Mouse (Mus musculus) gastrocnemius, postnatal 10 days (tissue): ENCODE data around the gene Plin3. TPM values are rescaled to one million over a fixed set of nuclear protein-coding genes. Genes with fewer than 3 reads are reported as not detected.

Experiments used
- DNase-seq: peaks from one replicate; pipeline ENCODE4 v3.0.0; 2021; ENCODE audit warnings: mixed read lengths
- long read RNA-seq, 2 experiments: library from polyadenylated mRNA; stranded (forward); transcript quantifications; one replicate each; pipeline ENCODE4 v2.0.0; 2021
- total RNA-seq, 2 experiments: library from RNA; stranded (reverse); gene quantifications; 2 replicates each; pipeline ENCODE4 v1.2.3; 2021

Plin3 gene
- total RNA-seq: 10 to 100 TPM; 37.2 to 41.7 TPM
- long read RNA-seq, experiment 1, transcript Plin3-201 (8 exons, 3,645 nt): major isoform, 32 of 40 reads
- long read RNA-seq, experiment 1, partial matches to known transcripts: 7 of 40 reads
- long read RNA-seq, experiment 1, other reads (novel, unspliced or antisense): 1 of 40 reads
- long read RNA-seq, experiment 2, transcript Plin3-201 (8 exons, 3,645 nt): major isoform, 34 of 52 reads
- long read RNA-seq, experiment 2, partial matches to known transcripts: 15 of 52 reads
- long read RNA-seq, experiment 2, other reads (novel, unspliced or antisense): 3 of 52 reads

DNA sequence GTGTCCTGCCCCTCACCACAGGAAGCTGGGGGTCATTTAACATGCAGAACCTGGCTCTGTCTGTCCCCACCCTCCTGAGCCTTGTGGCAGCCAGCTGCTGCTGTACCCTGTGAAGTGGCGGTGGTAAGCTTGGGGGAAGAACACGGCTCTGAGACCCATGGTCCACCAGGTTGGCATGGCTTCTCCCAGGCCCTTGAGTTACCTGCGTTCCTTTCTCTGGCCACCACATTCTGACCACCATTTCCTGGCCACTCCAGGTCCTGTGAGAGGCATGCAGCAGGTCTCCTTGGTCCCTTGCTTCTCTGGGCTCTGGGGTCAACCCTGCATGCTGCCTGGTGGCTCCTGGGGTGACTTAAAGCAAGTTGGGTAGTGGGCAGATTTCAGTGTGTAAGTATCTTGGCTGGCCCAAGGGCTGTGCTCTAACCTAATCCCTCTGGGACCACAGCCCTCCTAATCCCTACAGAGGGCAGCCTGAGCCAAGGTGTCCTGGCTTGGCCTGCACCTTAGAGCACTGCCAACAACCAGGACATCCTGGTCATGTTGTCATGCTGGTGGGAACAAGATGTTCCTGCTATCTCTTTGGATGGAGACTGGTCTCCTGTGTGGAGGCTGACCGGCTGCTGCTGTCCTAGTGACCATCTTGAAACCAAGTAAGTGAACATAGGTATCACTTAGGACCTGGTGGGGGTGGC lies at the start of gene Plin3:
Plin3 (minus strand) TSS at position 343 of the 692 bp plus-strand sequence.
- DNase-seq: no peak

DNA sequence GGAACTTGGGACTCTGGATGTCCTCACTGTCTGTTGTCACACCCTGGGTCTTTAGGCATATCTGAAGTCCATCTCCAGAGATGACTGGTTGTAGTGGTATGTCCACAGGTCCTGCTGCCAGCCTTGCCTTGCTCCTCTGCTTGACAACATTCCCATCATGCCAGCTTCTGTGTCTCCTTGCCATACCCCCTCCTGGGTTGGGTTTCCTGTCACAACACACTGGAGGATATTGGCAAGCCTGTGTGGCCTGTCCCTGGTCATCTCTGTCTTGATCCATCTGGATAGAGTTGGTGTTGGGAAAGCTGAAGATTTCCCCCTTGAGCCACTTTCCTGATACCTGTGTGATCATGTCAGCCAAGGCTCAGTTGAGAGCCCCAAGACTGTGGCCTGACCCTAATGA lies 48.0 kb upstream of the Plin3 start:
- no peak for DNase-seq

DNA sequence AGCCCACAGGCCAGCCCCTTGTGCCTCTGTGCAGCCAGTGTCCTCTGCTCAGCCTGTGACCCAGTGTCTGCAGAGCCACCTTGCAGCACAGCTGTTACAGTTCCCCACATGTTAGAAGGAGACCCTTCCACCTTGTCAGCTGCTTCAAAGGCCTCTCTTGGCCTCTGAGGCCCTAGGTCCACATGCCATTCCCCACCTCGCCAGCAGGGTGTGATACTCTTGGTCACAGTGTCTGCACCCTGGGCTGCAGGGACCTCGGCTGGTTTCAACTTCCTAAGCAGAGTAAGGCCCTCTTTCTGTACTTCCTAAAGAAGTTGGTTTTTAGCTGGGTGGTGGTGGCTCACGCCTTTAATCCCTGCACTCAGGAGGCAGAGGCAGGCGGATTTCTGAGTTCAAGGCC lies 46.2 kb upstream of the Plin3 start:
- peak; percentile 49 for DNase-seq

GRCm38 (mm10) chr17:56337791-56338190 lies 45.1 kb upstream of the Plin3 start:
- DNase-seq: no peak

DNA sequence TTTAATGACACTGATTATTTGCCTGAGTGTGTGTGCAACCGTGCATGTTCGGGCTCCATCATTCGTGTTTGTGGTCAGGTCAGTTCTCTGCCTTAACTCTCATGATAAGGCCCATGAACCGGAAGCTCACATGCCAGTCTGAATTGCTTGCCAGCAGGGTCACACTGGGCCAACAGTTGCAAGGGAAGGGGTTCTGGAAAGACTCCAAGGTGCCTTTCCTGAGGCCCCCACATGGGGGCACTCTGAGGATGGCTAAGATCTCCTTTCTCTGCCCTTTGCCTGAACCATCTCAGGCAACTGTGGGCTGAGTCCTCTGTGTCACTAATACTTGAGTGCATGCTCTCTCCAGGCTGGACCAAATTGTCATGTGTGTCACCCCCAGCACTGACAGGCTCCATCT lies 44.5 kb upstream of the Plin3 start:
- peak; percentile 60 for DNase-seq

DNA sequence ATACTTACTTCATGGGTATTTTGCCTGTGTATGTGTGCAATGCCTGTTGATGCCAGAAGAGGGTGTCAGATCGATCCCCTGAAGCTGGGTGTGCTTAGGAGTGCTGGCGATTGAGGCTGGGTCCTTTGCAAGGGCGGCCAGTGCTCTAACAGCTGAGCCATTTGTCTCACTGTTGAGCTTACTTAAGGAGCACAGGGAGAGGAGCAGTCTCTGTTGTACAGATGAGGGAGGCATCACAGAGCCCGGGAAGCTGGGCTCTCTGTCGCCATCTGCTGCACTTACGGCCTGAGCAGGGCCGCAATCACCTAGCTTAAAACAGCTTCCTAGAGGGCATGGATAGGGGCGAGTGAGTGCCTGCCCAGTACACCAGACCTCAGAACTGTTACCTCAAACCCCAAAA lies 40.3 kb upstream of the Plin3 start:
- DNase-seq: no peak

DNA sequence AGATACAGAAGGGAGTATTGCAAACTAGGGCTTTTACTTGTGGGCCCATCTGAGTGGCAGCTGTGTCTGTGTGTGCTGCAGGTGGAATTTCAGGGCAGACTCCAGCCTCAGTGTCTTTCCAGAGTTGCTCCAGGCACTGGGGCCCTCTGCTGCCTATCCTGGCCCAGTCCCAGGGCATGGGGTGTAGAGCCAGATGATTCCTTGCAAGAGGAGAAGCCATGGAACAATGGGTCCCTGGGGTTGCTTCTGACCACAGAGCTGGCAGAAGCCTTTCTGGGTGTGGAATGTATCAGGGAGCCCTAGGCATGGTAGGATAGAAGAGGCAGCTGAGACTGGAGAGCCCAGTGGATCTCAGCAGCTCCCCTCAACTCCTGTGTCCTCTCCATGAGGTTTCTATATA lies 38.6 kb upstream of the Plin3 start:
- DNase-seq: peak; percentile 35

DNA sequence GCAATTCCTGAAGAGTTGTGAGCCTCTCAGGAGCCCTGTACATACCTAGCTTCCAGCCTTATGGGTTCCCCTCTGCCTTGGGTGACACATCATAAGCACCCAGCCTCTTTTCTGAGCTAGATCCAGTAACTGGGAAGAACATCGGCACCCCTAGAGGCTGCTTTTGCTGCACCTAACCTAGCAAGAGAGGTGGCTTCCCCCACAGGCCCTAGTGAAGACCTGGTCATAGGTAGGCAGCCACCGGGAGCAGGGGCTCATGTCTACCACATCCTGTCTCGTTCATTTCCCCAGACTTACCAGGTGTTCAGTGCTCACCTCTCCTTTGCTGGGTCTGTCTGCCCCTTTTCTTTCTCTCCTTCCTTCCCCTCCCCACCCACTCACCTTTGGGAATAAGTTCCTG lies 37.7 kb upstream of the Plin3 start:
- DNase-seq: no peak

GRCm38 (mm10) chr17:56329267-56329666 lies 36.6 kb upstream of the Plin3 start:
- DNase-seq: no peak

DNA sequence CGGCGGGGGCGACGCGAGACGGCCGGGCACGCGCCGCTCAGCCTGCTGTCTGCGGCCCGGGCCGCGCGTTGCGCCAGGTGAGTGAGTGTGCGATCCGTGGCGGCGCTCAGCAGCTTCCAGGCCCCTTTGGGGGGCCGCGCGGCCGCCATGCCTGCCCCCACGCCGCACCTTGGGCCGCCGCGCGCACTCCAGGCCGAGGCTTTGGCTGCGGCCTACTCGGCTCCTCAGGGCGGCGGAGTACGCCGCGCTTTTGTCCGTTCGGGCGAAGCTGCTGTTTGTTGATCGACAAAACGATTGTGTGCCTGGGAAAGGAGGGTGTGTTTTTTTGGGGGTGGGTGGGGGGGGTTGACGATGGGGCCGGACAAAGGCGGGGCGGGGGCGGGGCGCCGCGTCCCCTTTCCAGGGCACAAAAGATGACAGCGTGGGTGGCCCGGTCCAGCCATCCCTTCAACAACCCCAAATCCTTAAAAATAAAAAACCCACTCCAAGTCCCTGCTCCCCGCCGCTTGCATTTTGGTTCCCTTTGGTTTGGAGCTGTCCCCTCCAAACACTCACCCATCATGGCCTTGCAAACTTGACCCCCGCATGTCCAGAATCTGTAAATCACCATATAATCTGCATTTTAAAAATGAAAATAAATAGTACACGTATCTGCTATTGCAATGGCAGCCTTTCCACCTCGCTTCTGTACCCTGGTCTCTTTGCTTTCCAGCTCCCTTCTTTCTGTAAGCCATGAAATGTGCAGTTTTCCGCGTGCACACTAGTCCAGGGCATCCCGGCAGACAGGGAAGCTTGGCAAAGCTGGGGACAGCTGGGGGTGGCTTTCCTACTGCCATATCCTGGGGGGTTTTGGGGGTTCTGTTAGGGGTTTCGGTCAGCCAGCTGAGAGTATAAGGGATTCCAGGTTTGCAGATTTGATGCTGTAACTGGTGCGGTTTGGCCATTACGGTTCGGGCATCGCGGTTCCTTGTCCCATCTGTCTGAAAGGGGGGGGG lies 33.8 kb upstream of the Plin3 start:
- DNase-seq: no peak

DNA sequence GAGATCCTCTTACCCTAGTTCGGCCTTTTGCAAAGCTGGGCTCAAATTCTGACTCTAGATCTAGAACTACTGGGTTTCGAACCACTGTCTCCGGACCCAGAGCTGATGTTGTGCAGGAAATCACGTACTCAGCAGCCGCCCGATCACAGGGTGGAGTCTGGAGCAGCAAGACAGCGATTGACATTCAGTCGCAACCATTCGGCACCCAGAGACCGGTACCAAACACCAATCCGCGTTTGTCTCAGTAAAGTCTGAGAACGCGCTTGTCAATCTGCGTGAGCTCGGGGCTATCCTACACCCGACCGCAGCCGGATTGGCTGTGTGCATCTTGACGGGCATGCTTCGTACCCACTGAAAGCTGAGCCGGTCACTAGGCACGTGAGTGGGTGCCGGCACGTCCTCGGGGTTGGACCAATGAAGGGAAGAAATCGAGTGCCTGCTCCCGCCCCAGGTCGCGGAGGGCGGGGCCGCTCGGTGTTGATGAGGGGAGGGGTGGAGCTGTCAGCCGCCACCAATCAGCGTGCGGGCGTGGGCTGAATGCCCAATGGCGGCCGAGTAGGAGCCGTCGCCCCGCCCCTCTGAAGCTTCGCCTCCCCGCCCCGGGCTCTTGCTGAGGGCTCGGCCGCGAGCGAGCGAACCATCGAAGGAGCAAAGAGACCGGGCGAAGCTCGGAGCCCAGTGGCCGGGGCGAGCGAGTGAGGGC lies 32.9 kb upstream of the Plin3 start, which contains the start of gene Kdm4b:
Kdm4b (plus strand) TSS at position 613 of the 703 bp plus-strand sequence.
- DNase-seq: peak; percentile 99

DNA sequence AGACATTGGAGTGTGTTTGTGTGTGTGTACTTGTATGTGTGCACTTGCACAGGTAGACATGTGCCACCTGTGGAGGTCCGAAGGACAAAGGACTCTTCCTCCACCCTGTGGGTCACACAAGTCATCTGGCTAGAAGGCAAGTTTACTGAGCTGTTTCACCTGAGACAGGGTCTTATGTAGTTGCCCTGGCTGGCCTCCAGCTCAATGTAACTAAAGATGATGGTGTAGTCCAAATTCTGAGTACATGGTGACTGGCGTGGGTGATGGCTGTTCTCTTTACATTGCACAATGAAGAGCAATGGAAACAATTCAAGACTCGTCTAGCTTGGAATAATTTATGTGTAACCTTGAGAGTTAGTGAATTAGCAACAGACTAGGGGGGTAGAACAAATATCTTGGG lies 31.7 kb upstream of the Plin3 start:
- no peak for DNase-seq

GRCm38 (mm10) chr17:56309191-56309945 lies 16.7 kb upstream of the Plin3 start:
- no peak for DNase-seq

- no peak for DNase-seq
Observed at GRCm38 (mm10) chr17:56308088-56308487, 15.4 kb upstream of the Plin3 start.

DNA sequence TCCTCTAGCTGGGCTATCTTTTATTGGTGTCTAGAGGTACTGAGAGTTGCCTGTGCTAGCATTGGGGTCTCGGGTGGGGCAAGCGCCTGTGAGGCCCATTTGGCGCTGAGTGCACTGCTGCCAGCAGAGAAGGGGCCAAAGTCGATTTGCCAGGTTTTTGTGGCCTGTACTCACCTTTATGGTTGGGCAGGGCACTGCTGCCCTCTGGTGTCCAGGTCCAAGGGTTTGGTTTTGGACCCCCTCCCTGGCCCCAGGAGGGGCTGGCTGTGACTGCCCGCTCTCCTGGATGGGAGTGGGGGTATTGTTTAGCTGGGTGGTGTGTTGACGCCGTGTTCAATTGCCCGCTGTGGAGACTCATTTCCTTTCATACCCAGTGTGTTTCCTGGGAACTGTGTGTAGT lies 13.2 kb upstream of the Plin3 start:
- DNase-seq: no peak

DNA sequence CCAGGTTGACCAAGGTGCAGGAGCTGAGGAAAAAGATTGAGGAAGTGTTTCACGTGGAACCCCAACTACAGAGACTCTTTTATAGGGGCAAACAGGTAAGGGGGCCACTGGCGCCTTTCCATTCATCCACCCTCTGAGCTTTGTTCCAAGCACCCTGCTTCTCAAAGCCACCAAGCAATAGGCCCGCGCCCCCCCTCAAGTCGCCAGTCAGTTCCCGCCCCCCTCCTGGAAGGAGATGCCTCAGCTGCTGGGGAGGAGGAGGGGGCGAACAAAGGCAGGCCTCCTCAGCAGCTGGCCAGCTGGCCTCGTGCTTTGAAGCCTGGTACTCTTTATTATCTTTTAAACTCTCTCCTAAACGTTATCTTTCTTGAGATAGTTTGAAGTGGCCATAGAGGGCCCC lies 12.5 kb upstream of the Plin3 start:
- no peak for DNase-seq

DNA sequence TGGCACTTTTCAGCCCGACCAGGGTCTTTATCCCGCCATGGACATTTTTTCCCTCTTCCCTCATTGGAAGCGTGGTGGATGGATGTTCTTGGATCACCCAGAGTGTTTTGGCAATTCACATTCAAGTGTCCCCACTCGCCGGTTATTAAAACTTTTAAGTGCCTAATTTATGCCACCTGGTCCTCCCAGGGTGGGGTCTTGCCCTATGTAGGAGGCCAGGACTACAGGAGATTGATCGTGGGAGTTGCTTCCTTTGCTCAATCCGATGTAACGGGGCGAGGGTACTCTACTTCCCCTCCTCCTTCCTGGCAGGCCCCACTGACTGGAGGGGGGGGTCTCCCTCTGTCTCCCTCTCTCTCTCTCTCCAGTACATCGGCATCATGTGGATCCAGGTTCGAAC lies 12.0 kb upstream of the Plin3 start:
- DNase-seq: no peak

GRCm38 (mm10) chr17:56303847-56304586 lies 11.3 kb upstream of the Plin3 start:
- DNase-seq: peak; percentile 96

- peak; percentile 74 for DNase-seq
Observed at GRCm38 (mm10) chr17:56303160-56303846, 10.6 kb upstream of the Plin3 start, which contains the start of gene Uhrf1. Gene Uhrf1 (plus strand): TSS chr17:56303321.
